Mouse (Mus musculus) limb, embryonic 10.5 days (tissue): ENCODE measurements around the gene Mllt3. TPM values are rescaled to one million over a fixed set of nuclear protein-coding genes. Genes with fewer than 3 reads are reported as not detected.
A peak's percentile ranks its signal among the peaks of the same experiment; 100 is the strongest.

Experiments used
- DNase-seq: peaks from one replicate; pipeline ENCODE4 v3.0.0-alpha.2; 2017; ENCODE audit warnings: low spot score
- H3K27ac ChIP-seq: fragments of 300-500 bp; sonication (generic); 2 replicates; pipeline ENCODE4 v1.5.1; 2016; ENCODE audit warnings: mild to moderate bottlenecking
- H3K27me3 ChIP-seq: fragments of 300-500 bp; sonication (generic); 2 replicates; pipeline ENCODE4 v1.6.1; 2016; ENCODE audit warnings: low read depth, mild to moderate bottlenecking; ENCODE audit not compliant: poor library complexity, severe bottlenecking
- H3K36me3 ChIP-seq: fragments of 300-500 bp; sonication (generic); 2 replicates; pipeline ENCODE4 v1.6.1; 2016; ENCODE audit warnings: mild to moderate bottlenecking, moderate library complexity
- H3K4me1 ChIP-seq: fragments of 300-500 bp; sonication (generic); 2 replicates; pipeline ENCODE4 v1.6.1; 2016
- H3K4me3 ChIP-seq: fragments of 300-500 bp; sonication (generic); 2 replicates; pipeline ENCODE4 v1.5.1; 2016; ENCODE audit warnings: mild to moderate bottlenecking, moderate library complexity
- H3K9me3 ChIP-seq: fragments of 300-500 bp; sonication (generic); replicated peaks from 2 replicates; pipeline ENCODE4 v1.6.1; 2016; ENCODE audit warnings: mild to moderate bottlenecking
- WGBS: fragments of 180-500 bp; shearing (Covaris S2); methylation state at CpG from one replicate; pipeline ENCODE4 v1.1.7; 2016; 5-methylcytosine and 5-hydroxymethylcytosine counted together
- polyA plus RNA-seq: library from polyadenylated mRNA; unstranded; fragments of >200 nt; fragmentation: Nextera tagmentation; extraction: Ambion mirVana; gene quantifications from 2 replicates; pipeline ENCODE4 v1.2.1, GENCODE M21; 2016

Gene Mllt3
- polyA plus RNA-seq, 1 experiment from 2014 or later: 49.7 TPM

DNA sequence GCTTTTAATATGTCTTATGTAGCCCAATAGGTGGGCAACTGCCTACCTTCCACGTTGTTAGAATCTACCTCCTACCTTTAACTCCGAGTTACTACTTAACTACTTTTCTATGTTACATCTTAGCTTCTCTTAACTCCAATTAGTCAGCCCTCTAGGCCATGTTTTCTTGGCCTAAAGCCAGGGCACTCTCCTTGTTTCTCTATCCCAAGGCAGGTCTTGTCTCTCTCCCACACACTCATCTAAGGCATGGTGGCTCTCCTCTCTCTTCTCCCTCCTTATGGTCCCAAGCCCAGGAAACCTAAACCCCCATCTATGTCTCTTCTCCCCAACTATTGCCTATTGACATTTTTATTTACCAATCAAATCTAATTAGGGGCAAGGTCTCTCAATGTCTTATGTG, 273.5 kb downstream of the Mllt3 start:
- no peak overlapping the region for H3K4me3 ChIP-seq
- H3K9me3 ChIP-seq: no peaks in the 10 kb centered on the region
- 83% methylated on average over 2 of the region's 2 CpGs for WGBS
- no peak for DNase-seq
- no peak overlapping the region for H3K27ac ChIP-seq
- no peaks in the 10 kb centered on the region for H3K27me3 ChIP-seq
- no peaks in the 10 kb centered on the region for H3K36me3 ChIP-seq
- H3K4me1 ChIP-seq: no peaks in the 10 kb centered on the region

DNA sequence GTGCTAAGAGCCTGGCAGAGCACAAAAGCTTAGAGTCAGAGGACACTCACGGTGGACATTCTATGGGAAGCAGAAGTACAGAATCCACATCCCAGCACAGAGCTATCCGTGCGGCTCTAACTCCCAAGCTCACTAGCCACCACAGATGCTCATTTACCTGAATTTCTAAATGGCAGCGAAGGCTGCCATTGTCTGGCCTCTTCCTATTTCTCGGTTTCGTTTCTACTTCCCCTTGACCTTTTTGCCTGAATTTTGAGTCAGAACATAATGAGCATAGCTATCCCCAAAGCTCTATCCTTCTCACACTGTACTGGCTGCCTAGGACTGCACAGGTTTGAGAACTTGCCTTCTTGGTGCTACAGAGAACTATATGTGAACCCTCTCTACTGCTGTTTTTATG, 274.1 kb downstream of the Mllt3 start:
- H3K36me3 ChIP-seq: no peaks in the 10 kb centered on the region
- H3K4me3 ChIP-seq: no peak overlapping the region
- no peaks in the 10 kb centered on the region for H3K9me3 ChIP-seq
- 96% methylated on average over 6 of the region's 6 CpGs for WGBS
- no peak overlapping the region for H3K27ac ChIP-seq
- no peaks in the 10 kb centered on the region for H3K27me3 ChIP-seq
- H3K4me1 ChIP-seq: no peaks in the 10 kb centered on the region
- DNase-seq: no peak

DNA sequence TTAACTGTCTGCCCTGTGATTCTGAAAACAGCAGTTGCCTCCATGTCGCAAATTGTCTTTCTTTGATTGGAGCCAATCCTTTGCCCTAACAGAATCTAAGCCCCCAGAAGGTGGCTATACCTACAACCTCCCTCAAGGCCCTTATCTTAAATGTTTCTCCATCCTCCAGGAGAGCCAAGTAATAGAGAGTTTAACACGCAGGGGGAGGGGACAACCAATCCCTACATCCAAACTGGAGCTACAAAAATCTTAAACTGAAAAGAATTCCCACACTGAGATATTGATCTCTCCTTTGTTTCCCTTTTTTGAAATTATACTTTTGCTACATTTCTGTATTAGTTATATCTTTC, 281.7 kb downstream of the Mllt3 start:
- DNase-seq: no peak
- Histone ChIP-seq H3K4me1 (peaks cover 4% of the 10 kb centered on the region; the same call in 1 of the 2 replicates), H3K27ac (no peak overlapping the region), H3K36me3 (no peaks in the 10 kb centered on the region), H3K9me3 (no peaks in the 10 kb centered on the region), H3K4me3 (no peak overlapping the region), H3K27me3 (no peaks in the 10 kb centered on the region)
- WGBS: 91% methylated on average over 2 of the region's 2 CpGs

DNA sequence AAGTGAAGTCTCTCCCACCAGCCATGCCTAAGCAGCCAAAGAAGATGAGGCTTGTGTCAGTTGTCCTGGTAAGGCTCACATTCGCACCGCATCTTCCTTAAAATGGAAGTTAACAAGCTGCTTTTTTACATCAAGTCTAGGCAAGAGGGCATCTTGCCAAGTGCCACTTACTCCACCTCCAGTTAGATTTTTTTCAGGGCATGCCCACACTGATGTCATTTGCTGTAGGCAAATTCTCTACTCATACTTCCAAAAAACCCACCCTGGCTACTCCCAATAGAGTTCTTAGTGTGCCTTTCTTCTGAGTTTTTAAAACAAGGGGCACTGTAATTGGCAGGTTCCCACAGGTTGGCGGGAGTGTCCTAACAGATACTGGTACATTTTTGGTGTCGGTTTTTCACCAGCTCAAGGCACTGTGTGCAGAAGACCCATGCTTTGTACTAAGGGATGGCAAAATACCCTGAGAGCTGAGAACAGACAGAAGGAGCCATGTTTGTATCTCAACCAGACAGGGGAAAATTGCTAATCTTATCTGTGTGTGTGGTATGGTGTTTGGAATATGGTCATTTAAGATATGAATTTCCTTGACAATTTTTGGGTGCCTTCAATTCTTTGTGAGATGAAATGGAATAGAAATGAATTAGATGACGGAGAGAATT, 282.2 kb downstream of the Mllt3 start:
- no peak for DNase-seq
- H3K36me3 ChIP-seq: no peaks in the 10 kb centered on the region
- 91% methylated on average over 5 of the region's 5 CpGs for WGBS
- no peaks in the 10 kb centered on the region for H3K27me3 ChIP-seq
- no peak overlapping the region for H3K27ac ChIP-seq
- no peak overlapping the region for H3K4me3 ChIP-seq
- peaks cover 4% of the 10 kb centered on the region; the same call in 1 of the 2 replicates for H3K4me1 ChIP-seq
- no peaks in the 10 kb centered on the region for H3K9me3 ChIP-seq

GRCm38 (mm10) chr4:87749532-87750234, 283.5 kb downstream of the Mllt3 start:
- Histone ChIP-seq H3K27me3 (no peaks in the 10 kb centered on the region), H3K27ac (no peak overlapping the region), H3K9me3 (no peaks in the 10 kb centered on the region), H3K36me3 (no peaks in the 10 kb centered on the region), H3K4me1 (peaks cover 4% of the 10 kb centered on the region; the same call in 1 of the 2 replicates), H3K4me3 (no peak overlapping the region)
- WGBS: 57% methylated on average over 4 of the region's 4 CpGs
- DNase-seq: no peak

DNA sequence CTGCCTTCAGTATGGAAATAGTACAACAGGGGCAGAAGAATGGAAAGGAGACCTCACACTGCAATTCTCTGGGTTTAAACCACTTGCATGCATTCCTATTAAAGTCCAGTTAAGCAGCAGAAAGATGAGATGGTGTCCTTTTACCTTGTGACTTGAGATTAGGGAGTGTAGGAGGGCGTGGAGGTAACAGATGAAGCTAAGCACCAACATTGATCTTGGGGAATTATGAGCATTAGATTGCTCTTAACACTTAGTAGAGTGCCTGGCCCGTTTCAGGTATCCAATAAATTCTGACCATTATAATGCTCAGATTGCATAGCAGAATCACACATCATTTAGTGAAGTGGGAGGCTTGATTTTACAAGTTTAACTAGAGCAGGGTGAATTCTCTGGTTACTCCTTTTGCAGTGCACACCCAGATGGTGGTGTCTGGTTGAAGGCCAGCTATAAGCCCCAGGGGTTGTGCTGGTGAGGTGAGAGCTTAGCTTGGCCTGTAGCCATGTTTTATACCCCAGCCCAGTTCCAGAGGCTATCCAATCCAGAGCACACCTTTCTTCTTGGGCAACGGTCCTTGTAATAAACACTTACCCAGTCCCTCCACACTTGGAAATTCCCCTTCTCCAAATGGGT, 288.0 kb downstream of the Mllt3 start:
- WGBS: 80% methylated on average over 3 of the region's 3 CpGs
- H3K27ac ChIP-seq: no peak overlapping the region

GRCm38 (mm10) chr4:87739524-87740128, 293.5 kb downstream of the Mllt3 start:
- H3K9me3 ChIP-seq: no peaks in the 10 kb centered on the region
- H3K4me1 ChIP-seq: peaks cover 41% of the 10 kb centered on the region
- DNase-seq: peak; percentile 34
- WGBS: 39% methylated on average over 7 of the region's 7 CpGs
- peak overlapping the region; percentile 80 for H3K27ac ChIP-seq
- no peak overlapping the region for H3K4me3 ChIP-seq
- H3K27me3 ChIP-seq: no peaks in the 10 kb centered on the region
- no peaks in the 10 kb centered on the region for H3K36me3 ChIP-seq

More for the DNA sequence above, 288.0 kb downstream of the Mllt3 start:
- H3K9me3 ChIP-seq: no peaks in the 10 kb centered on the region
- no peak for DNase-seq
- H3K4me3 ChIP-seq: no peak overlapping the region
- H3K4me1 ChIP-seq: peaks cover 7% of the 10 kb centered on the region
- no peaks in the 10 kb centered on the region for H3K27me3 ChIP-seq
- H3K36me3 ChIP-seq: no peaks in the 10 kb centered on the region

DNA sequence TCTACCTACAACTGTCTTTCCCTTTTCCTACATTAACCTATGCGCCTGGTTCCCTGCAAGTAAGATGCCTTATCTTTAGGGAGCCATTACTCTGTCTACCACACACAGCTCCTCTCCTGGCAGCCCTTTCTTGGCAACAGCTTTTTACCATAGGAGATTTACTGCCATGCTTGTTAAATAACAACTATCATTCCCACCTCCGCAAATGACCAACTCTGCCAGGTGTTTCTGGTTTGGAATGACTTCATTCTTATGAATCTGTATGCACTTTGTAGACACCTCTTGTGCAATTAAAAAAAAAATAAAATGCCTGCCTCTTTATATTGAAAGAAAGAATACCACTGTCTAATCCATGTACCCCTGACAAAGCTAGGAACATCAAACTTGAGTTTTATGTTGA, 294.1 kb downstream of the Mllt3 start:
- peak overlapping the region; percentile 80; the same call in 1 of the 2 replicates for H3K27ac ChIP-seq

GRCm38 (mm10) chr4:87737201-87737806, 295.9 kb downstream of the Mllt3 start:
- 88% methylated on average over 6 of the region's 6 CpGs for WGBS
- H3K9me3 ChIP-seq: no peaks in the 10 kb centered on the region
- H3K4me3 ChIP-seq: no peak overlapping the region
- DNase-seq: no peak
- no peaks in the 10 kb centered on the region for H3K27me3 ChIP-seq
- H3K27ac ChIP-seq: 0 out of 2 replicates have a peak overlapping the region, but pooled peaks have one; percentile 20
- H3K36me3 ChIP-seq: no peaks in the 10 kb centered on the region
- H3K4me1 ChIP-seq: peaks cover 43% of the 10 kb centered on the region

More for the DNA sequence above, 294.1 kb downstream of the Mllt3 start:
- Histone ChIP-seq H3K4me3 (no peak overlapping the region), H3K36me3 (no peaks in the 10 kb centered on the region), H3K27me3 (no peaks in the 10 kb centered on the region), H3K9me3 (no peaks in the 10 kb centered on the region), H3K4me1 (peaks cover 41% of the 10 kb centered on the region)
- DNase-seq: no peak
- WGBS: 33% methylated on average over 2 of the region's 2 CpGs

GRCm38 (mm10) chr4:87736779-87737178, 296.4 kb downstream of the Mllt3 start:
- H3K4me1 ChIP-seq: peaks cover 48% of the 10 kb centered on the region
- 92% methylated on average over 3 of the region's 3 CpGs for WGBS
- no peaks in the 10 kb centered on the region for H3K9me3 ChIP-seq
- H3K4me3 ChIP-seq: no peak overlapping the region
- no peaks in the 10 kb centered on the region for H3K27me3 ChIP-seq
- no peaks in the 10 kb centered on the region for H3K36me3 ChIP-seq
- H3K27ac ChIP-seq: no peak overlapping the region
- DNase-seq: no peak

DNA sequence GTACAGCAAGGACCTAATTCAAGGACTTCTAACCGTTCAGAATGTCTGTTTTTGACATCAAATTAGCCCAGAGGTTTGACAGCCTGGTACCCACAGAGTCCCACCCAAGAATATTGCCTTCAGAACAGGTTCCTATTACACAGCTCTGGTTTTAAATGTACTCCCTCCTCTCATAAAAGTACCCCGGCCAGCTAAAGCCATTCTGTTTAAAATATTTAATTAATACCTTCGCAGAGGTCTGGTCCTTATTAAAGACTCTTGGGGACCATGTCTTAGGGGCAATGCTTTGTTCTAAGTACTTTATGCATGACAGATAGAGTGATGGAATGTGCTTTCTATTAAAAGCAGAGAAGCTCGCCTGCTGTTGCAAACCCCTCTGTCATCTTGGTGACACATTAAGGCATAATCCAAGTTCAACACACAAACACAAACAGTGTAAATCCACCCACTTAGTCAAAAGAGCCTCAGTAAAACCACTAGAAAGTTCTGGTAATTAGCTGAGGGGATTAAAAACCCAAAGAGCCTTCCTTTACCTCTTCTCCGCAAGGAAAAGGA, 302.0 kb downstream of the Mllt3 start:
- peaks cover 28% of the 10 kb centered on the region for H3K4me1 ChIP-seq
- DNase-seq: no peak

GRCm38 (mm10) chr4:87728581-87728980, 304.6 kb downstream of the Mllt3 start:
- Histone ChIP-seq H3K4me1 (peaks cover 29% of the 10 kb centered on the region), H3K9me3 (no peaks in the 10 kb centered on the region), H3K36me3 (no peaks in the 10 kb centered on the region), H3K27ac (no peak overlapping the region), H3K4me3 (no peak overlapping the region), H3K27me3 (peaks cover 14% of the 10 kb centered on the region)
- 75% methylated on average over 1 of the region's 1 CpGs for WGBS
- DNase-seq: no peak

More for the DNA sequence above, 302.0 kb downstream of the Mllt3 start:
- no peaks in the 10 kb centered on the region for H3K36me3 ChIP-seq
- no peaks in the 10 kb centered on the region; the same call in 1 of the 2 replicates for H3K27me3 ChIP-seq
- 17% methylated on average over 5 of the region's 5 CpGs for WGBS
- H3K9me3 ChIP-seq: no peaks in the 10 kb centered on the region
- peak overlapping the region; percentile 42 for H3K27ac ChIP-seq
- H3K4me3 ChIP-seq: no peak overlapping the region
